Mouse (Mus musculus) embryonic facial prominence, embryonic 11.5 days (tissue): ENCODE measurements at regions not wholly inside any gene's neighbourhood (a gene's known extent, or its start where the extent isn't known, plus 50 kb on each side); places are given as distances from the start of the nearest gene placed in this dataset.
A peak's percentile ranks its signal among the peaks of the same experiment; 100 is the strongest.

Experiments used
- ATAC-seq: fragments of 200-750 bp; cut with Nextera tagmentation; replicated peaks from 2 replicates; pipeline ENCODE4 v1.8.0; 2017; ENCODE audit warnings: low read depth; ENCODE audit not compliant: insufficient number of reproducible peaks, low FRiP score, low TSS enrichment
- DNase-seq: peaks from one replicate; pipeline ENCODE4 v3.0.0-alpha.2; 2015; ENCODE audit warnings: low spot score
- H3K27ac ChIP-seq: fragments of 300-500 bp; sonication (generic); replicated peaks from 2 replicates; pipeline ENCODE4 v1.5.1; 2014; ENCODE audit warnings: mild to moderate bottlenecking, low read depth, low read length, control low read depth
- H3K27me3 ChIP-seq: fragments of 300-500 bp; sonication (generic); 2 replicates; pipeline ENCODE4 v1.6.1; 2014; ENCODE audit warnings: mild to moderate bottlenecking, low read length, moderate library complexity, mixed read lengths; ENCODE audit not compliant: control insufficient read depth, insufficient read depth
- H3K36me3 ChIP-seq: fragments of 300-500 bp; sonication (generic); replicated peaks from 2 replicates; pipeline ENCODE4 v1.6.1; 2014; ENCODE audit warnings: low read depth, mild to moderate bottlenecking, low read length, moderate library complexity, mixed read lengths; ENCODE audit not compliant: control insufficient read depth, insufficient read depth
- H3K4me1 ChIP-seq: fragments of 300-500 bp; sonication (generic); 2 replicates; pipeline ENCODE4 v1.6.1; 2014; ENCODE audit warnings: low read length, mixed read lengths; ENCODE audit not compliant: control insufficient read depth, insufficient read depth
- H3K4me2 ChIP-seq: fragments of 300-500 bp; sonication (generic); 2 replicates; pipeline ENCODE4 v1.6.1; 2014; ENCODE audit warnings: low read depth, mild to moderate bottlenecking, control low read depth, low read length, moderate library complexity
- H3K4me3 ChIP-seq: fragments of 300-500 bp; sonication (generic); 2 replicates; pipeline ENCODE4 v1.5.1; 2014; ENCODE audit warnings: low read depth, low read length, control low read depth
- H3K9ac ChIP-seq: fragments of 300-500 bp; sonication (generic); replicated peaks from 2 replicates; pipeline ENCODE4 v1.6.1; 2014; ENCODE audit warnings: mild to moderate bottlenecking, control low read depth, low read length
- H3K9me3 ChIP-seq: fragments of 300-500 bp; sonication (generic); replicated peaks from 2 replicates; pipeline ENCODE4 v1.6.1; 2016; ENCODE audit warnings: mild to moderate bottlenecking, low read length, inconsistent platforms, mixed read lengths; ENCODE audit not compliant: control insufficient read depth
- WGBS: fragments of 180-500 bp; shearing (Covaris S2); extraction: QIAGEN DNeasy Blood & Tissue Kit; methylation state at CpG from one replicate; pipeline ENCODE4 v1.1.7; 2014; 5-methylcytosine and 5-hydroxymethylcytosine counted together

DNA sequence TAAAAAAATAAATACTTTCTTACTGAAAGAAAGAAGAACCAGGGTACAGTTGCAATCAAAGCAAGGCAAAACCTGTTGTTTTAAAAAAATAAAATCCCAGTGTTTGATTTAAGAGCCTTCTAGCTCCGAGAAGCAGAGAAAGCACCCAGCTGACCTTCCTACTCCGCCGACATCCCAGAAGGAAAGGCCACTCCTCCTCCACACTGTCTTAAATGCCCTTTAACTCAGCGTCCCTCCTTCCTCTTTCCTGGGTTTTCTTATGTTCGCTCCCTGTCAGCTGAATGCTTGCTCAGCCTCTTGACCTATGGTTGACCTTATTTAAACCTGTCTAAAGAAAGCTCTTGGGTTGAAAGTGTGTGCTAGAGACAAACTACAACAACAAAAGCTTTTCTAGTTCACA, 79.1 kb downstream of the Sptssa start:
- 23% methylated on average over 5 of the region's 5 CpGs for WGBS
- no peak for ATAC-seq

GRCm38 (mm10) chr12:54576821-54577220, 79.6 kb downstream of the Sptssa start:
- DNase-seq (no peak), ATAC-seq (no peak)
- no peaks in the 10 kb centered on the region for H3K4me1 ChIP-seq
- H3K27me3 ChIP-seq, result no peaks in the 10 kb centered on the region
- no peak overlapping the region for H3K9ac ChIP-seq
- WGBS, result 76% methylated on average over 3 of the region's 3 CpGs
- no peaks in the 10 kb centered on the region for H3K9me3 ChIP-seq
- H3K4me3 ChIP-seq, result no peak overlapping the region
- no peaks in the 10 kb centered on the region for H3K36me3 ChIP-seq
- no peak overlapping the region for H3K27ac ChIP-seq
- no peak overlapping the region for H3K4me2 ChIP-seq

More for the DNA sequence above, 79.1 kb downstream of the Sptssa start:
- H3K9me3 ChIP-seq, result no peaks in the 10 kb centered on the region
- no peaks in the 10 kb centered on the region for H3K36me3 ChIP-seq
- H3K4me2 ChIP-seq, result no peak overlapping the region
- no peak overlapping the region for H3K4me3 ChIP-seq
- H3K4me1 ChIP-seq, result no peaks in the 10 kb centered on the region
- no peaks in the 10 kb centered on the region for H3K27me3 ChIP-seq
- DNase-seq, result no peak
- H3K9ac ChIP-seq, result no peak overlapping the region
- no peak overlapping the region for H3K27ac ChIP-seq

DNA sequence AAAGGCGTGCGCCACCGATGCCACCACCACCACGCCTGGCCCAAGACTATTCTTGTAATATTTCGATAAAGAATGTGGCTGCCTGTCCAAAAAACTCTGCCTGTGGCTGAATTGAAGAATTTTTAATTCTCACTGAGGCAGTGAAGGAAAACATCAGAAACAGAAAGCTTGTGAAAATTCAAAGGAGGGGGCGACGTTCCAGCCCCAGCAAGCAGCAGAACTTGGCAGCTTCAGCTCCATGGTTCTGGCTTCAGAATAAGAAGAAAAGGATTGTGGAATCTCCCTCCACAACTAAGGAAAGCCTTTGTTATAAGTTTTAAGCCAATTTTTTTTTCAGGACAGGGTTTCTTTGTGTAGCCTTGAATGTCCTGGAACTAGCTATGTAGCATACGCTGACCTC, 83.5 kb downstream of the Sptssa start:
- no peak for ATAC-seq
- H3K36me3 ChIP-seq, result no peaks in the 10 kb centered on the region
- DNase-seq, result no peak
- no peaks in the 10 kb centered on the region for H3K9me3 ChIP-seq
- no peak overlapping the region for H3K27ac ChIP-seq
- 98% methylated on average over 8 of the region's 8 CpGs for WGBS
- H3K4me3 ChIP-seq, result no peak overlapping the region
- no peaks in the 10 kb centered on the region for H3K27me3 ChIP-seq
- H3K9ac ChIP-seq, result no peak overlapping the region
- no peaks in the 10 kb centered on the region for H3K4me1 ChIP-seq
- no peak overlapping the region for H3K4me2 ChIP-seq

DNA sequence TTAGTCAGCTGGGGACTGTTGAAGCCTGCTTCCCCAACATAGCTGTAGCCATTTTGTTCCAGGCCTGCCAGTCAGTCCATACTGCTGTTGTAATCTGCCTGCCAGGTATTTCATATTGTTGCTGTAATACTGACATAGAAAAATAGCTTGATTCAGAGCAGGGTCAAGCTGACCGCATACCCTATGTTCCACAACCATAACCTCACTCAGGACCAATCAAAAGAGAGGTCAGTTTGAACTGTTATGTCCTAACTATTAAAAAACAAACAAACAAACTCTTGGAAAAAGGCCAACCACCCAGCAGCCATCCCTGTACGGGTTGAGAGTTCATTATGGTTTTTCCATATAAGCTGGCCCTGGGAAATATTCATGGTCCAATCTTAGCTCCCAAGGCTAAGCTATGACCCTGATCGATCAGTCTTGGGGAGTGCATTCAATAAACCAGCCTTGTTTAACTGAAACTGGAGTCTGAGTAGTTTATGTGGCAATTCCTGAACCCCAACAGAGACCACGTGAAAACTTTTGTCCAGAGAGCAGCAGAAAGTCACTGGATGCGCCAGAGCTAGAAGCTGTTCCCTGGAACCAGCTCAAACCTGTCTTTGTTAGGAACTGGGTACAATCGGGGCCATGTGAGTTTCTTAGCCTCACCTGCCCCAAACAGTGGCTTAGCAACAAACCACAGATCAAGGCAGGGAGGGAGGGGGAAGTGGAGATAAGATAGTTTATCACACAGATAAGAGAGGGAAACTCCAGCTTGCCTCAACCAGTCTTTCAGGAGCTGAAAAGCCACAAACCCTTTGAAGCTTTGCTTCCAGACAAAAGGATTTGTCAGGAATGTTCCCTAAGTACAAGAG, 88.1 kb downstream of the Sptssa start:
- ATAC-seq (no peak), DNase-seq (no peak)
- Histone ChIP-seq H3K27ac (no peak overlapping the region), H3K9me3 (no peaks in the 10 kb centered on the region), H3K4me3 (no peak overlapping the region), H3K36me3 (no peaks in the 10 kb centered on the region), H3K4me1 (no peaks in the 10 kb centered on the region), H3K27me3 (no peaks in the 10 kb centered on the region), H3K4me2 (no peak overlapping the region), H3K9ac (no peak overlapping the region)
- 82% methylated on average over 6 of the region's 6 CpGs for WGBS

DNA sequence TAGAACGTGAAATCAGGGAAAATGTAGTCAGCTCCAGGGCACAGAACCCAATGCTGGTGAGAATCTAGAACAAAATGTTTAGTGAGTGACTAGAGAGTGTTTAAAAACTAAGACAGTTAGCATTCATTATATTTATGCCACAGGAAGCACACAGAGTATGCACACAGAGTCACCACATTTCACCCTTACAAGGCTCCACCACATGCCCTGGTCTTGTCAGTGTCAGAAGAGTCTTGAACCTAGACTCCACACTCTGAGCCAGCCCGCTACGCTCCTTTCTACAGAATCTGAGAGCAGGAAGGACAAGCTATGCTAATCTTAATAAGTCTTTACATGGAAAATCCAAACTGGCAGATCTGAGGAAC, 89.0 kb downstream of the Sptssa start:
- DNase-seq (no peak), ATAC-seq (no peak)
- Histone ChIP-seq H3K4me2 (no peak overlapping the region), H3K9ac (no peak overlapping the region), H3K4me1 (no peaks in the 10 kb centered on the region), H3K9me3 (no peaks in the 10 kb centered on the region), H3K27me3 (no peaks in the 10 kb centered on the region), H3K36me3 (no peaks in the 10 kb centered on the region), H3K27ac (no peak overlapping the region), H3K4me3 (no peak overlapping the region)
- WGBS, result 91% methylated on average over 3 of the region's 3 CpGs

- H3K27me3 ChIP-seq, result no peaks in the 10 kb centered on the region
- H3K4me2 ChIP-seq, result no peak overlapping the region
- H3K9ac ChIP-seq, result no peak overlapping the region
- DNase-seq (no peak), ATAC-seq (no peak)
- H3K27ac ChIP-seq, result no peak overlapping the region
- H3K4me1 ChIP-seq, result no peaks in the 10 kb centered on the region
- H3K9me3 ChIP-seq, result no peaks in the 10 kb centered on the region
- no peaks in the 10 kb centered on the region for H3K36me3 ChIP-seq
- H3K4me3 ChIP-seq, result no peak overlapping the region
- 89% methylated on average over 23 of the region's 23 CpGs for WGBS
Observed at GRCm38 (mm10) chr12:54566532-54567425, 89.6 kb downstream of the Sptssa start.

DNA sequence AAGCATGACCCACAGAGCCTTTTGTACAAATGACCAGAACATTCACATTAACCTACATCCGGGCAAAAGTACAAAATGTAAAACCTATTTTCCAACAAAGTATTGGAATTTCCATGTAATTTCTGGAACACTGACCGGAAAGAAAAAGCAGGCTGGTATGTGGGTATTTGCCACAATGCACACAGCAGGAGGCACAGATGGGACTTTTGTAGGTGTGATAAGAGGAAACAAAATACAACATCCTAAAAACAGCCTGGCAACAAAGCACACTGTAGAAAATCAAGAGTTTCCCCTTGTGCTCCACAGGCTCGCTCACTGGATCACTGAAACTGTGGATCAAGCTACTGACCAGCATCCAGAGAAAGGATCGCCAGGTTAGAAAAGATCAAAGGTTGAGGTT, 94.4 kb downstream of the Sptssa start:
- WGBS, result 87% methylated on average over 4 of the region's 4 CpGs
- ATAC-seq, result no peak
- H3K36me3 ChIP-seq, result no peaks in the 10 kb centered on the region
- no peaks in the 10 kb centered on the region for H3K4me1 ChIP-seq
- no peak overlapping the region for H3K9ac ChIP-seq
- no peaks in the 10 kb centered on the region for H3K9me3 ChIP-seq
- H3K4me3 ChIP-seq, result no peak overlapping the region
- H3K4me2 ChIP-seq, result no peak overlapping the region
- no peak overlapping the region for H3K27ac ChIP-seq
- DNase-seq, result no peak
- H3K27me3 ChIP-seq, result no peaks in the 10 kb centered on the region

GRCm38 (mm10) chr12:54558106-54558505, 98.3 kb downstream of the Sptssa start:
- Histone ChIP-seq H3K27ac (no peak overlapping the region), H3K9ac (no peak overlapping the region), H3K4me1 (no peaks in the 10 kb centered on the region), H3K9me3 (no peaks in the 10 kb centered on the region), H3K4me2 (no peak overlapping the region), H3K27me3 (no peaks in the 10 kb centered on the region), H3K36me3 (no peaks in the 10 kb centered on the region), H3K4me3 (no peak overlapping the region)
- ATAC-seq (no peak), DNase-seq (peak; percentile 70)
- WGBS, result 52% methylated on average over 2 of the region's 2 CpGs
